Mouse (Mus musculus) thymus, adult 2 months (tissue): ENCODE measurements around the gene Bdkrb2. TPM values are rescaled to one million over a fixed set of nuclear protein-coding genes. Genes with fewer than 3 reads are reported as not detected.

ENCODE experiments used
- DNase-seq: peaks from one replicate; pipeline ENCODE4 v3.0.0; 2021
- H3K27ac ChIP-seq: fragments of 200-500 bp; 2 replicates; pipeline ENCODE4 v1.5.1; 2012; ENCODE audit warnings: low read length, control low read depth; ENCODE audit not compliant: control insufficient read depth, insufficient read depth
- H3K27me3 ChIP-seq: fragments of 200-500 bp; 2 replicates; pipeline ENCODE4 v1.6.1; 2012; ENCODE audit warnings: mild to moderate bottlenecking, low read length, moderate library complexity, mixed read lengths; ENCODE audit not compliant: control insufficient read depth, insufficient read depth
- H3K36me3 ChIP-seq: fragments of 200-500 bp; 2 replicates; pipeline ENCODE4 v1.6.1; 2012; ENCODE audit warnings: mild to moderate bottlenecking, low read length, moderate library complexity; ENCODE audit not compliant: control insufficient read depth, insufficient read depth
- H3K4me1 ChIP-seq: fragments of 200-500 bp; replicated peaks from 2 replicates; pipeline ENCODE4 v1.6.1; 2012; ENCODE audit warnings: low read length; ENCODE audit not compliant: control insufficient read depth, insufficient read depth
- H3K4me3 ChIP-seq: fragments of 200-500 bp; 2 replicates; pipeline ENCODE4 v1.5.1; 2012; ENCODE audit warnings: mild to moderate bottlenecking, low read length, control low read depth, moderate library complexity; ENCODE audit not compliant: control insufficient read depth, insufficient read depth
- CTCF ChIP-seq: fragments of 200-500 bp; IDR thresholded peaks from 2 replicates; pipeline ENCODE4 v1.5.1; 2012; ENCODE audit warnings: mild to moderate bottlenecking, control low read depth, low read length, moderate library complexity, borderline replicate concordance; ENCODE audit not compliant: control insufficient read depth, poor library complexity, insufficient read depth; ENCODE audit errors: extremely low read depth
- POLR2A ChIP-seq: fragments of 200-500 bp; IDR thresholded peaks from 2 replicates; pipeline ENCODE4 v1.6.1; 2012; ENCODE audit warnings: mild to moderate bottlenecking, low read length, control low read depth, moderate library complexity; ENCODE audit not compliant: control insufficient read depth, poor library complexity, insufficient read depth; ENCODE audit errors: extremely low read depth
- WGBS: fragments of 180-500 bp; shearing (Covaris S2); methylation state at CpG from one replicate; pipeline ENCODE4 v1.1.7; 2018; 5-methylcytosine and 5-hydroxymethylcytosine counted together
- polyA plus RNA-seq: library from polyadenylated mRNA; depleted of rRNA; stranded (reverse); fragments of >200 nt; gene quantifications from 2 replicates; pipeline ENCODE4 v1.2.3, GENCODE M21; 2012

Bdkrb2 gene
- polyA plus RNA-seq, 1 experiment, result 1.4 TPM

- no peak overlapping the region for H3K27ac ChIP-seq
- DNase-seq, result no peak
- no peak overlapping the region for H3K4me3 ChIP-seq
- TF ChIP-seq POLR2A (no peak), CTCF (no peak)
- no peaks in the 10 kb centered on the region for H3K4me1 ChIP-seq
- 85% methylated on average over 4 of the region's 4 CpGs for WGBS
- H3K36me3 ChIP-seq, result no peaks in the 10 kb centered on the region
- no peaks in the 10 kb centered on the region for H3K27me3 ChIP-seq
Observed at GRCm38 (mm10) chr12:105549835-105550802, 12.9 kb upstream of the Bdkrb2 start.

- H3K4me1 ChIP-seq, result no peaks in the 10 kb centered on the region
- DNase-seq, result no peak
- TF ChIP-seq CTCF (no peak), POLR2A (no peak)
- no peak overlapping the region for H3K27ac ChIP-seq
- WGBS, result 42% methylated on average over 6 of the region's 6 CpGs
- H3K27me3 ChIP-seq, result no peaks in the 10 kb centered on the region
- no peak overlapping the region for H3K4me3 ChIP-seq
- no peaks in the 10 kb centered on the region for H3K36me3 ChIP-seq
Observed at GRCm38 (mm10) chr12:105551551-105551989, 11.5 kb upstream of the Bdkrb2 start.

- no peaks in the 10 kb centered on the region for H3K27me3 ChIP-seq
- WGBS, result 56% methylated on average over 8 of the region's 8 CpGs
- no peak for TF ChIP-seq CTCF
- no peak for TF ChIP-seq POLR2A
- H3K27ac ChIP-seq, result no peak overlapping the region
- no peaks in the 10 kb centered on the region for H3K36me3 ChIP-seq
- no peak for DNase-seq
- no peaks in the 10 kb centered on the region for H3K4me1 ChIP-seq
- H3K4me3 ChIP-seq, result no peak overlapping the region
Observed at GRCm38 (mm10) chr12:105554151-105554772, 8.8 kb upstream of the Bdkrb2 start.

- H3K36me3 ChIP-seq, result no peaks in the 10 kb centered on the region
- TF ChIP-seq POLR2A (no peak), CTCF (no peak)
- WGBS, result 86% methylated on average over 5 of the region's 5 CpGs
- no peaks in the 10 kb centered on the region for H3K4me1 ChIP-seq
- H3K27me3 ChIP-seq, result no peaks in the 10 kb centered on the region
- no peak overlapping the region for H3K4me3 ChIP-seq
- H3K27ac ChIP-seq, result no peak overlapping the region
- no peak for DNase-seq
Observed at GRCm38 (mm10) chr12:105555172-105555571, 7.9 kb upstream of the Bdkrb2 start.

GRCm38 (mm10) chr12:105557250-105557925, 5.6 kb upstream of the Bdkrb2 start:
- no peak for TF ChIP-seq CTCF
- no peak for TF ChIP-seq POLR2A
- H3K27ac ChIP-seq, result no peak overlapping the region
- H3K4me1 ChIP-seq, result no peaks in the 10 kb centered on the region
- H3K36me3 ChIP-seq, result no peaks in the 10 kb centered on the region
- no peak overlapping the region for H3K4me3 ChIP-seq
- no peaks in the 10 kb centered on the region for H3K27me3 ChIP-seq
- 78% methylated on average over 7 of the region's 7 CpGs for WGBS
- no peak for DNase-seq

GRCm38 (mm10) chr12:105561007-105561534, 2.0 kb upstream of the Bdkrb2 start:
- no peaks in the 10 kb centered on the region; the same call in 1 of the 2 replicates for H3K4me1 ChIP-seq
- 62% methylated on average over 8 of the region's 8 CpGs for WGBS
- no peak for DNase-seq
- H3K27me3 ChIP-seq, result peaks cover 3% of the 10 kb centered on the region; the same call in 1 of the 2 replicates
- no peak for TF ChIP-seq CTCF
- no peak for TF ChIP-seq POLR2A
- no peak overlapping the region for H3K27ac ChIP-seq
- no peaks in the 10 kb centered on the region for H3K36me3 ChIP-seq
- H3K4me3 ChIP-seq, result no peak overlapping the region
